Mouse (Mus musculus): ENCODE data around the gene Oas2. TPM values are rescaled to one million over a fixed set of nuclear protein-coding genes. Genes with fewer than 3 reads are reported as not detected.
"Not testable (repeated sequence)": the region's sequence is repeated elsewhere in the genome, so short reads cannot be mapped to it uniquely, and the experiment has no call there.

The Oas2 gene
- polyA plus RNA-seq (2015; fragmentation: Nextera tagmentation; extraction: Ambion mirVana), result 0.54 and 0.60 TPM in 2 replicates

- Histone ChIP-seq H3K4me3 (replicated peaks) (no peak within 1 kb of the TSS), H3K9ac (no peak within 1 kb of the TSS), H3K27me3 (replicated peaks) (no peaks in the 10 kb centered on the region), H3K9me3 (no peaks in the 10 kb centered on the region), H3K4me1 (replicated peaks) (no peaks in the 10 kb centered on the region), H3K4me2 (replicated peaks) (no peak within 1 kb of the TSS), H3K27ac (no peak within 1 kb of the TSS), H3K36me3 (no peaks in the 10 kb centered on the region)
- ATAC-seq, result no peak
- WGBS, result 52% methylated on average over 5 of the region's 5 CpGs
These were observed at the start of gene Oas2 for GRCm38 (mm10) chr5:120749688-120750087. Gene Oas2 (minus strand): TSS chr5:120749853.

GRCm38 (mm10) chr5:120798943-120799342, 49.3 kb upstream of the Oas2 start:
- not testable (repeated sequence) for H3K4me3 ChIP-seq (replicated peaks); H3K27me3 ChIP-seq (replicated peaks); H3K27ac ChIP-seq; ATAC-seq; H3K4me2 ChIP-seq (replicated peaks); H3K4me1 ChIP-seq (replicated peaks); H3K9me3 ChIP-seq; H3K9ac ChIP-seq; H3K36me3 ChIP-seq
- WGBS, result 66% methylated on average over 2 of the region's 2 CpGs

- H3K9me3 ChIP-seq; H3K9ac ChIP-seq; H3K27ac ChIP-seq; ATAC-seq; H3K4me2 ChIP-seq (replicated peaks); H3K4me3 ChIP-seq (replicated peaks); H3K36me3 ChIP-seq; H3K27me3 ChIP-seq (replicated peaks); H3K4me1 ChIP-seq (replicated peaks): not testable (repeated sequence)
- 73% methylated on average over 5 of the region's 5 CpGs for WGBS
These were observed 48.5 kb upstream of the Oas2 start for GRCm38 (mm10) chr5:120798147-120798546.

- whole genome bisulfite sequencing, result 65% methylated on average over 9 of the region's 9 CpGs
- not testable (repeated sequence) for H3K9me3 ChIP-seq; H3K36me3 ChIP-seq; H3K9ac ChIP-seq; H3K27ac ChIP-seq; H3K27me3 ChIP-seq (replicated peaks); ATAC-seq; H3K4me2 ChIP-seq (replicated peaks); H3K4me1 ChIP-seq (replicated peaks); H3K4me3 ChIP-seq (replicated peaks)
These were observed 45.9 kb upstream of the Oas2 start, which contains the start of gene Oas1e for GRCm38 (mm10) chr5:120795480-120796034. Gene Oas1e (minus strand): TSS chr5:120795530.

- H3K4me1 ChIP-seq (replicated peaks), result no peaks in the 10 kb centered on the region
- WGBS, result 23% methylated on average over 2 of the region's 2 CpGs
- H3K27me3 ChIP-seq (replicated peaks), result no peaks in the 10 kb centered on the region
- no peak overlapping the region for H3K4me3 ChIP-seq (replicated peaks)
- H3K27ac ChIP-seq, result no peak overlapping the region
- no peak overlapping the region for H3K9ac ChIP-seq
- no peak overlapping the region for H3K4me2 ChIP-seq (replicated peaks)
- no peak for ATAC-seq
- no peaks in the 10 kb centered on the region for H3K36me3 ChIP-seq
- no peaks in the 10 kb centered on the region for H3K9me3 ChIP-seq
These were observed 43.4 kb upstream of the Oas2 start for GRCm38 (mm10) chr5:120793043-120793442.

- ATAC-seq, result no peak
- Histone ChIP-seq H3K4me1 (replicated peaks) (no peaks in the 10 kb centered on the region), H3K4me3 (replicated peaks) (no peak overlapping the region), H3K9me3 (no peaks in the 10 kb centered on the region), H3K36me3 (no peaks in the 10 kb centered on the region), H3K4me2 (replicated peaks) (no peak overlapping the region), H3K9ac (no peak overlapping the region), H3K27ac (no peak overlapping the region), H3K27me3 (replicated peaks) (no peaks in the 10 kb centered on the region)
- 77% methylated on average over 3 of the region's 3 CpGs for WGBS
These were observed 37.4 kb upstream of the Oas2 start for GRCm38 (mm10) chr5:120787042-120787441.

GRCm38 (mm10) chr5:120782446-120782845, 32.8 kb upstream of the Oas2 start:
- Histone ChIP-seq H3K4me3 (replicated peaks) (no peak overlapping the region), H3K9me3 (no peaks in the 10 kb centered on the region), H3K27me3 (replicated peaks) (no peaks in the 10 kb centered on the region), H3K27ac (no peak overlapping the region), H3K4me1 (replicated peaks) (no peaks in the 10 kb centered on the region), H3K4me2 (replicated peaks) (no peak overlapping the region), H3K9ac (no peak overlapping the region), H3K36me3 (no peaks in the 10 kb centered on the region)
- no peak for ATAC-seq
- 69% methylated on average over 2 of the region's 2 CpGs for WGBS

- no peaks in the 10 kb centered on the region for H3K9me3 ChIP-seq
- H3K27ac ChIP-seq, result no peak overlapping the region
- 93% methylated on average over 1 of the region's 1 CpGs for WGBS
- no peak overlapping the region for H3K9ac ChIP-seq
- ATAC-seq, result no peak
- no peaks in the 10 kb centered on the region for H3K36me3 ChIP-seq
- H3K27me3 ChIP-seq (replicated peaks), result no peaks in the 10 kb centered on the region
- no peak overlapping the region for H3K4me3 ChIP-seq (replicated peaks)
- H3K4me1 ChIP-seq (replicated peaks), result no peaks in the 10 kb centered on the region
- no peak overlapping the region for H3K4me2 ChIP-seq (replicated peaks)
These were observed 32.0 kb upstream of the Oas2 start for GRCm38 (mm10) chr5:120781646-120782045.

GRCm38 (mm10) chr5:120779922-120780321, 30.3 kb upstream of the Oas2 start:
- no peak for ATAC-seq
- 32% methylated on average over 3 of the region's 3 CpGs for WGBS

GRCm38 (mm10) chr5:120778941-120779340, 29.3 kb upstream of the Oas2 start:
- Histone ChIP-seq H3K9me3 (no peaks in the 10 kb centered on the region), H3K27ac (no peak overlapping the region), H3K36me3 (no peaks in the 10 kb centered on the region), H3K4me1 (replicated peaks) (no peaks in the 10 kb centered on the region), H3K27me3 (replicated peaks) (no peaks in the 10 kb centered on the region), H3K4me2 (replicated peaks) (no peak overlapping the region), H3K4me3 (replicated peaks) (no peak overlapping the region), H3K9ac (no peak overlapping the region)
- 60% methylated on average over 2 of the region's 2 CpGs for WGBS
- no peak for ATAC-seq

More at GRCm38 (mm10) chr5:120779922-120780321, 30.3 kb upstream of the Oas2 start:
- Histone ChIP-seq H3K4me3 (replicated peaks) (no peak overlapping the region), H3K27ac (no peak overlapping the region), H3K4me1 (replicated peaks) (no peaks in the 10 kb centered on the region), H3K27me3 (replicated peaks) (no peaks in the 10 kb centered on the region), H3K9ac (no peak overlapping the region), H3K36me3 (no peaks in the 10 kb centered on the region), H3K9me3 (no peaks in the 10 kb centered on the region), H3K4me2 (replicated peaks) (no peak overlapping the region)

GRCm38 (mm10) chr5:120777478-120777877, 27.8 kb upstream of the Oas2 start, which contains the start of gene Oas3:
Gene Oas3 (minus strand): TSS chr5:120777661.
- no peak for ATAC-seq
- 57% methylated on average over 9 of the region's 9 CpGs for WGBS

GRCm38 (mm10) chr5:120776801-120777200, 27.1 kb upstream of the Oas2 start:
- Histone ChIP-seq H3K4me3 (replicated peaks) (no peak overlapping the region), H3K9ac (no peak overlapping the region), H3K9me3 (no peaks in the 10 kb centered on the region), H3K36me3 (no peaks in the 10 kb centered on the region), H3K4me1 (replicated peaks) (no peaks in the 10 kb centered on the region), H3K4me2 (replicated peaks) (no peak overlapping the region), H3K27me3 (replicated peaks) (no peaks in the 10 kb centered on the region), H3K27ac (no peak overlapping the region)
- ATAC-seq, result no peak
- WGBS, result 79% methylated on average over 5 of the region's 5 CpGs

More at GRCm38 (mm10) chr5:120777478-120777877, 27.8 kb upstream of the Oas2 start, which contains the start of gene Oas3:
- H3K9ac ChIP-seq, result no peak within 1 kb of the TSS
- H3K9me3 ChIP-seq, result no peaks in the 10 kb centered on the region
- H3K27ac ChIP-seq, result no peak within 1 kb of the TSS
- no peak within 1 kb of the TSS for H3K4me2 ChIP-seq (replicated peaks)
- H3K27me3 ChIP-seq (replicated peaks), result no peaks in the 10 kb centered on the region
- no peaks in the 10 kb centered on the region for H3K4me1 ChIP-seq (replicated peaks)
- no peaks in the 10 kb centered on the region for H3K36me3 ChIP-seq
- H3K4me3 ChIP-seq (replicated peaks), result no peak within 1 kb of the TSS

GRCm38 (mm10) chr5:120775287-120775985, 25.8 kb upstream of the Oas2 start:
- H3K9ac ChIP-seq, result no peak overlapping the region
- H3K4me1 ChIP-seq (replicated peaks), result no peaks in the 10 kb centered on the region
- H3K27me3 ChIP-seq (replicated peaks), result no peaks in the 10 kb centered on the region
- no peak overlapping the region for H3K27ac ChIP-seq
- no peaks in the 10 kb centered on the region for H3K36me3 ChIP-seq
- H3K4me3 ChIP-seq (replicated peaks), result no peak overlapping the region
- WGBS, result 72% methylated on average over 14 of the region's 14 CpGs
- H3K4me2 ChIP-seq (replicated peaks), result no peak overlapping the region
- H3K9me3 ChIP-seq, result no peaks in the 10 kb centered on the region
- no peak for ATAC-seq
